Mouse (Mus musculus) MEL (cell line): ENCODE measurements around the gene Actr8. TPM values are rescaled to one million over a fixed set of nuclear protein-coding genes. Genes with fewer than 3 reads are reported as not detected.

Source experiments
- DNase-seq: peaks from one replicate; pipeline ENCODE4 v3.0.0; 2011; ENCODE audit warnings: low read depth, low spot score
- H3K27ac ChIP-seq: 2 replicates; pipeline ENCODE4 v1.5.1; 2012; ENCODE audit warnings: low read depth, mild to moderate bottlenecking, control low read depth, low read length, moderate library complexity; ENCODE audit not compliant: control insufficient read depth
- H3K27me3 ChIP-seq, 2 experiments: fragments of 150-350 bp in 1 of 2; sonication (generic) in 1 of 2; 2 replicates each; pipeline ENCODE4 v1.6.1; 2012; ENCODE audit warnings: low read length in 2 of 2, mild to moderate bottlenecking in 2 of 2, improper control_type of control experiment in 1 of 2, moderate library complexity in 1 of 2; ENCODE audit not compliant: insufficient read depth in 2 of 2, control insufficient read depth in 1 of 2
- H3K36me3 ChIP-seq, 2 experiments: 2 replicates each; pipeline ENCODE4 v1.6.1; 2012 to 2014; ENCODE audit warnings: low read length in 2 of 2, improper control_type of control experiment in 1 of 2, inconsistent platforms in 1 of 2, mild to moderate bottlenecking in 1 of 2; ENCODE audit not compliant: insufficient read depth in 2 of 2, control insufficient read depth in 1 of 2
- H3K4me1 ChIP-seq, 2 experiments: fragments of 150-350 bp in 1 of 2; sonication (generic) in 1 of 2; 2 replicates each; pipeline ENCODE4 v1.6.1; 2012; ENCODE audit warnings: low read length in 2 of 2, improper control_type of control experiment in 1 of 2, mild to moderate bottlenecking in 1 of 2; ENCODE audit not compliant: insufficient read depth in 2 of 2, control insufficient read depth in 1 of 2
- H3K4me3 ChIP-seq, 2 experiments: fragments of 150-350 bp in 1 of 2; sonication (generic) in 1 of 2; 2 replicates each; pipeline ENCODE4 v1.5.1; 2012; ENCODE audit warnings: low read depth in 2 of 2, low read length in 2 of 2, mild to moderate bottlenecking in 2 of 2, moderate library complexity in 2 of 2, control low read depth in 1 of 2, improper control_type of control experiment in 1 of 2; ENCODE audit not compliant: control insufficient read depth in 1 of 2, insufficient read depth in 1 of 2
- H3K79me2 ChIP-seq: 2 replicates; pipeline ENCODE4 v1.6.1; 2012; ENCODE audit warnings: mild to moderate bottlenecking, low read length, moderate library complexity; ENCODE audit not compliant: control insufficient read depth, poor library complexity, insufficient read depth
- H3K9ac ChIP-seq: 2 replicates; pipeline ENCODE4 v1.6.1; 2012; ENCODE audit warnings: low read depth, mild to moderate bottlenecking, control low read depth, low read length, moderate library complexity; ENCODE audit not compliant: control insufficient read depth, poor library complexity, severe bottlenecking
- H3K9me3 ChIP-seq: fragments of 150-350 bp; sonication (generic); replicated peaks from 2 replicates; pipeline ENCODE4 v1.6.1; 2012; ENCODE audit warnings: mild to moderate bottlenecking, low read length, improper control_type of control experiment, moderate library complexity; ENCODE audit not compliant: insufficient read depth
- CHD1 ChIP-seq: IDR thresholded peaks from 2 replicates; pipeline ENCODE4 v1.6.1; 2012; ENCODE audit warnings: low read depth, mild to moderate bottlenecking, inconsistent platforms, low read length, improper control_type of control experiment
- CHD2 ChIP-seq: IDR thresholded peaks from 2 replicates; pipeline ENCODE4 v1.6.1; 2011; ENCODE audit warnings: low read length, improper control_type of control experiment
- CTCF ChIP-seq, 3 experiments: IDR thresholded peaks in 2 of 3; conservative IDR thresholded peaks in 1 of 3; 2 replicates each; pipeline ENCODE4 v1.5.1; 2011 to 2012; ENCODE audit warnings: low read length in 3 of 3, low read depth in 2 of 3, mild to moderate bottlenecking in 2 of 3, improper control_type of control experiment in 1 of 3, inconsistent platforms in 1 of 3, mixed read lengths in 1 of 3, moderate library complexity in 1 of 3; ENCODE audit not compliant: control insufficient read depth in 1 of 3, insufficient read depth in 1 of 3, poor library complexity in 1 of 3, severe bottlenecking in 1 of 3
- ETS1 ChIP-seq: IDR thresholded peaks from 2 replicates; pipeline ENCODE4 v1.6.1; 2012; ENCODE audit warnings: low read depth, mild to moderate bottlenecking, inconsistent platforms, low read length, improper control_type of control experiment, moderate library complexity
- GABPA ChIP-seq: IDR thresholded peaks from 2 replicates; pipeline ENCODE4 v1.6.1; 2012; ENCODE audit warnings: low read depth, mild to moderate bottlenecking, inconsistent platforms, low read length, improper control_type of control experiment, moderate library complexity
- GATA1 ChIP-seq: IDR thresholded peaks from 2 replicates; pipeline ENCODE4 v1.6.1; 2011; ENCODE audit warnings: low read depth, low read length, improper control_type of control experiment
- JUND ChIP-seq: IDR thresholded peaks from 2 replicates; pipeline ENCODE4 v1.6.1; 2011; ENCODE audit warnings: low read depth, mild to moderate bottlenecking, improper control_type of control experiment, low read length
- KAT2A ChIP-seq: conservative IDR thresholded peaks from 2 replicates; pipeline ENCODE4 v1.6.1; 2012; ENCODE audit warnings: low read depth, low read length, improper control_type of control experiment, inconsistent platforms
- MAX ChIP-seq: IDR thresholded peaks from 2 replicates; pipeline ENCODE4 v1.6.1; 2011; ENCODE audit warnings: low read length, improper control_type of control experiment
- MAZ ChIP-seq: IDR thresholded peaks from 2 replicates; pipeline ENCODE4 v1.6.1; 2012; ENCODE audit warnings: low read depth, mild to moderate bottlenecking, inconsistent platforms, low read length, improper control_type of control experiment
- MEF2A ChIP-seq: IDR thresholded peaks from 2 replicates; pipeline ENCODE4 v1.6.1; 2014; ENCODE audit warnings: low read depth, mild to moderate bottlenecking, inconsistent platforms, low read length, improper control_type of control experiment; ENCODE audit not compliant: poor library complexity, insufficient replicate concordance, severe bottlenecking; ENCODE audit errors: extremely low read depth
- MXI1 ChIP-seq: IDR thresholded peaks from 2 replicates; pipeline ENCODE4 v1.6.1; 2011; ENCODE audit warnings: mild to moderate bottlenecking, low read depth, low read length, improper control_type of control experiment
- MYB ChIP-seq: IDR thresholded peaks from 2 replicates; pipeline ENCODE4 v1.6.1; 2011; ENCODE audit warnings: mild to moderate bottlenecking, low read depth, low read length, improper control_type of control experiment
- MYC ChIP-seq: IDR thresholded peaks from 2 replicates; pipeline ENCODE4 v1.6.1; 2011; ENCODE audit warnings: low read depth, mild to moderate bottlenecking, low read length, improper control_type of control experiment, moderate library complexity
- NELFE ChIP-seq: IDR thresholded peaks from 2 replicates; pipeline ENCODE4 v1.6.1; 2011; ENCODE audit warnings: low read depth, low read length, improper control_type of control experiment
- NRF1 ChIP-seq: IDR thresholded peaks from 2 replicates; pipeline ENCODE4 v1.6.1; 2014; ENCODE audit warnings: low read depth, mild to moderate bottlenecking, inconsistent platforms, low read length, improper control_type of control experiment, moderate library complexity; ENCODE audit not compliant: poor library complexity, insufficient read depth, severe bottlenecking
- POLR2AphosphoS2 ChIP-seq: IDR thresholded peaks from 2 replicates; pipeline ENCODE4 v1.6.1; 2011; ENCODE audit warnings: low read length, improper control_type of control experiment
- POLR2AphosphoS5 ChIP-seq: IDR thresholded peaks from 2 replicates; pipeline ENCODE4 v1.6.1; 2012; ENCODE audit warnings: low read depth, borderline replicate concordance, mild to moderate bottlenecking, inconsistent platforms, low read length, moderate library complexity, mixed read lengths
- SIN3A ChIP-seq: IDR thresholded peaks from 2 replicates; pipeline ENCODE4 v1.6.1; 2012; ENCODE audit warnings: low read length, improper control_type of control experiment, inconsistent platforms
- SMC3 ChIP-seq: IDR thresholded peaks from 2 replicates; pipeline ENCODE4 v1.6.1; 2011; ENCODE audit warnings: low read depth, low read length, improper control_type of control experiment
- UBTF ChIP-seq: IDR thresholded peaks from 2 replicates; pipeline ENCODE4 v1.6.1; 2012; ENCODE audit warnings: low read depth, mild to moderate bottlenecking, inconsistent platforms, low read length, improper control_type of control experiment, moderate library complexity, borderline replicate concordance; ENCODE audit not compliant: insufficient read depth
- ZC3H11A ChIP-seq: IDR thresholded peaks from 2 replicates; pipeline ENCODE4 v1.6.1; 2012; ENCODE audit warnings: low read depth, mild to moderate bottlenecking, inconsistent platforms, low read length, improper control_type of control experiment
- ZKSCAN1 ChIP-seq: IDR thresholded peaks from 2 replicates; pipeline ENCODE4 v1.6.1; 2012; ENCODE audit warnings: low read depth, mild to moderate bottlenecking, inconsistent platforms, low read length, improper control_type of control experiment, moderate library complexity
- ZNF384 ChIP-seq: IDR thresholded peaks from 2 replicates; pipeline ENCODE4 v1.6.1; 2012; ENCODE audit warnings: low read depth, mild to moderate bottlenecking, inconsistent platforms, low read length, improper control_type of control experiment
- polyA plus RNA-seq, 2 experiments: library from polyadenylated mRNA; stranded (reverse) in 1 of 2; unstranded in 1 of 2; fragments of >175 nt in 1 of 2; fragments of >200 nt in 1 of 2; gene quantifications; 2 replicates each; pipeline versions ENCODE4 v1.2.1 to v1.2.4; 2012; ENCODE audit warnings: low replicate concordance in 2 of 2, low read depth in 1 of 2; ENCODE audit not compliant: insufficient read length in 2 of 2, insufficient read depth in 1 of 2, missing spikeins in 1 of 2
- total RNA-seq: library from RNA; depleted of rRNA; stranded (reverse); fragments of 300-350 nt; gene quantifications from 2 replicates; pipeline ENCODE4 v1.2.3, GENCODE M21; 2012

The Actr8 gene
- total and polyA plus RNA-seq, 3 experiments = 31.0 to 36.4 TPM; not detected in 1

DNA sequence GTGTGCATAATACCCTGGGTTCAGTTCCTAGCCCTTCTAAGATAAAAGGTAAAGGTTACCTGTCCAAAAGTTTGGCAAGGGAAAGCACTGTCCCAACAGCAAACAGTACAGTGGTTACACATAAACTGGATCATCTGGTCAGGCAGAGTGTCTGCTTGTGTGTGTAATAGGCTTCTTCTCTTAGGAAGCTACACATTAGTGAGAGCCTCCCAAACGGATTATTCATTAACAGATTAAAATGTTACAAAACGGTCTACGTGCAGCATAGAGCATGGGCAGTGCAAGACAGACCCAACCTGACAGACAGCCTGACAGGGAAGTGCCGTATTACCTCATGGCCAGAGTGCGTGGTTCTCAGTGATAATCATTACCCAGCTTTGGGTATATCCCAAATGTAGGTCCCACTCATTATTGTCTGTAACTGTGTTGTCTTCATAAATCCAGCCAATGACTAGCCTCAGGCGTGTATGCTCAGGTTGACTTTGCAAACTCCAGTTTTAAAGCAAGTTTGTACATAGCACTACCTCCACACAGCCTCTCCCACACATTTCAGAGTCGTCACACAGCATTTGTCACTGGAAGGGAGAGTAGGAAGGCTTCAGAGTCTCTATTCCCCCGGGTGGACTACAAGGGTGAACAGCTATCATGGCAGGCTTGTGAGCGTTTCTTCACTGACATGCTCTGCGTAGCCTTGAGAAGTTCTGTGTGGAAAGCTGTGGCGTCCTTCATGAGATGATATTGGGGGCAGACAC lies 18.0 kb downstream of the Actr8 start:
- TF ChIP-seq MYC (no peak), GATA1 (no peak), ZKSCAN1 (no peak), MXI1 (no peak), MYB (no peak), ZNF384 (no peak), JUND (no peak), POLR2AphosphoS5 (no peak), CTCF (IDR thresholded peaks at IDR 0.05 in 2 of 3, conservative IDR thresholded peaks at IDR 0.05 in 1 of 3; ENCODE audit: control insufficient read depth in 1 of 3, insufficient read depth in 1 of 3, low read depth in 2 of 3, low read length in 3 of 3, poor library complexity in 1 of 3, severe bottlenecking in 1 of 3) (no peak), SMC3 (no peak), ZC3H11A (no peak)
- H3K79me2 ChIP-seq = no peaks in the 10 kb centered on the region
- H3K4me3 ChIP-seq = no peak overlapping the region
- H3K9ac ChIP-seq = no peak overlapping the region
- H3K36me3 ChIP-seq = peaks cover 0 to 4% of the 10 kb centered on the region in 2 experiments; a peak in 1 of 4 replicates
- DNase-seq = no peak
- H3K9me3 ChIP-seq = no peaks in the 10 kb centered on the region
- peaks cover 2 to 3% of the 10 kb centered on the region in 2 experiments; a peak in 1 of 4 replicates for H3K4me1 ChIP-seq
- H3K27ac ChIP-seq = no peak overlapping the region
- no peaks in the 10 kb centered on the region for H3K27me3 ChIP-seq

DNA sequence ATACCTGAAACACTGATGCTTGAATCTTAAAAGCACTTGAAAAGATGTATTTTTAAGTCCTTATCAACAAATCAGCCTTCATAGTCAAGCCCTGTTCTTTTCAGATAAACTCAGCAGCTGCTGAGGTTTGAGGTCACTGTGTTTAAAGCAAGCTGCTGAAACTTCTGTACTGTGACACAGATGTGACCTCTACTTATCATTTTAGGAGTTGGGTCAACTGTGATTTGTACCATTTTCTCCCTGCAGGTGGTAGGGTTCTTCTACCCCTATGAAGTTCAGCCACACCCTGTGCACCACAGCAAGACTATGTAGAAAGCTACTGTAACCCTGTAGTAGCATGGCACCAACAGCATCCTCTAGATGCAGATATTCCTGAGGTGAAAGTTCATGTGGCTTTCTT lies 19.2 kb downstream of the Actr8 start:
- Histone ChIP-seq H3K4me1 (peaks cover 2 to 3% of the 10 kb centered on the region in 2 experiments; a peak in 1 of 4 replicates), H3K9me3 (no peaks in the 10 kb centered on the region), H3K4me3 (no peak overlapping the region), H3K36me3 (peaks cover 0 to 4% of the 10 kb centered on the region in 2 experiments; a peak in 1 of 4 replicates), H3K27me3 (no peaks in the 10 kb centered on the region), H3K27ac (no peak overlapping the region), H3K79me2 (no peaks in the 10 kb centered on the region), H3K9ac (no peak overlapping the region)
- DNase-seq = no peak
- no peak for TF ChIP-seq CHD1

DNA sequence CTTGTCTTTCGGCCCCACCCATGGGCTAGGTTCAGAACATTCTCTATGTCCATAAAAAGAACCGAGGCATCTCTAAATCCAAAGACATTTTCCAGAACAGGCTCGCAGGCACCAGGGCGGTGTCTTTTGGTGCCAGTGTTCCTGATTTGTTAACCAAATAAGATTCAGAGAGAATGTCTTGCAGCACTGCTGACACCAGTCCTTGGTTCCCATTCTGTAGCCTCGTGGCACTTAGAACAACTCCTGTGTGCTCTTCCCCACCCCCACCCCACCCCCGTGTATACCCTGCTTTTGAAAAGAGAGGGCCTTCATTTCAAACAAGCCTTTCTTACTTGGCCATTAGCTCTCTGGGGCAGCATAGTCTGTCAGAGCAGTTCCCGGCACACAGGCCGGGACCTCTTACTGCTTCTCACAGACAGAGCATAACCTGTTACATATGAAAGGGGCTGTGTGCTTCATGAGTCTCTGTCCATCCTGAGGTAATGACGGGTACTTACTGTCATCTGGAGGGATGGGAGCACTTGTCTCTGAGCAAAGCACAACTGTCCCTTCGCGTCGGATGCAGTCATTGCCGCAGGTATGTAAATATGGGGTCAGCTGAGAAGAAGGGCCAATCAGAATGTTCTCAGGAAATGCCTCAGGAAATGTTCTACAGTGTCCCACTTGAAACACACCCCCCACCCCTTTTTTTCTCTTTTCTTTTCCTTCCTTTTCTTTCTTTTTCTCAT lies 20.8 kb downstream of the Actr8 start:
- no peak overlapping the region for H3K9ac ChIP-seq
- H3K27me3 ChIP-seq = no peaks in the 10 kb centered on the region
- H3K4me3 ChIP-seq = no peak overlapping the region
- H3K4me1 ChIP-seq = peaks cover 2 to 3% of the 10 kb centered on the region in 2 experiments; a peak in 1 of 4 replicates
- H3K79me2 ChIP-seq = no peaks in the 10 kb centered on the region
- no peak overlapping the region for H3K27ac ChIP-seq
- peaks cover 0 to 4% of the 10 kb centered on the region in 2 experiments; a peak in 1 of 4 replicates for H3K36me3 ChIP-seq
- H3K9me3 ChIP-seq = no peaks in the 10 kb centered on the region
- DNase-seq = no peak
- no peak for TF ChIP-seq MEF2A
- no peak for TF ChIP-seq ETS1
- TF ChIP-seq CHD1 = no peak
- TF ChIP-seq KAT2A = no peak
- TF ChIP-seq MAZ = no peak
- TF ChIP-seq NRF1 = no peak
- no peak for TF ChIP-seq SIN3A
- TF ChIP-seq GABPA = no peak
- TF ChIP-seq JUND = no peak
- no peak for TF ChIP-seq MAX
- TF ChIP-seq SMC3 = no peak
- no peak for TF ChIP-seq UBTF
- no peak for TF ChIP-seq CHD2
- TF ChIP-seq MYB = no peak
- no peak for TF ChIP-seq NELFE
- no peak for TF ChIP-seq ZC3H11A
- TF ChIP-seq POLR2AphosphoS2 = no peak
